Mouse (Mus musculus) left cerebral cortex, adult 6 months (tissue): ENCODE data around the gene Abracl. TPM values are rescaled to one million over a fixed set of nuclear protein-coding genes. Genes with fewer than 3 reads are reported as not detected.

Source experiments
- long read RNA-seq, 2 experiments: library from polyadenylated mRNA; unstranded; transcript quantifications; one replicate each; pipeline ENCODE4 v2.0.0; 2019 to 2020
- polyA plus RNA-seq: library from polyadenylated mRNA; unstranded; fragments of <200 nt; fragmentation: Nextera tagmentation; gene quantifications from 2 replicates; pipeline ENCODE4 v1.2.3, GENCODE M21; 2021

Abracl gene
- 35.0 and 39.5 TPM in 2 replicates for polyA plus RNA-seq
- long read RNA-seq, experiment 1, transcript Abracl-201 (3 exons, 846 nt), result major isoform, 15 of 16 reads
- long read RNA-seq, experiment 1, partial matches to known transcripts, result 0 of 16 reads
- long read RNA-seq, experiment 1, other reads (novel, unspliced or antisense), result 1 of 16 reads
- long read RNA-seq, experiment 2, transcript Abracl-201 (3 exons, 846 nt), result major isoform, 20 of 27 reads
- long read RNA-seq, experiment 2, partial matches to known transcripts, result 0 of 27 reads
- long read RNA-seq, experiment 2, other reads (novel, unspliced or antisense), result 2 of 27 reads

DNA sequence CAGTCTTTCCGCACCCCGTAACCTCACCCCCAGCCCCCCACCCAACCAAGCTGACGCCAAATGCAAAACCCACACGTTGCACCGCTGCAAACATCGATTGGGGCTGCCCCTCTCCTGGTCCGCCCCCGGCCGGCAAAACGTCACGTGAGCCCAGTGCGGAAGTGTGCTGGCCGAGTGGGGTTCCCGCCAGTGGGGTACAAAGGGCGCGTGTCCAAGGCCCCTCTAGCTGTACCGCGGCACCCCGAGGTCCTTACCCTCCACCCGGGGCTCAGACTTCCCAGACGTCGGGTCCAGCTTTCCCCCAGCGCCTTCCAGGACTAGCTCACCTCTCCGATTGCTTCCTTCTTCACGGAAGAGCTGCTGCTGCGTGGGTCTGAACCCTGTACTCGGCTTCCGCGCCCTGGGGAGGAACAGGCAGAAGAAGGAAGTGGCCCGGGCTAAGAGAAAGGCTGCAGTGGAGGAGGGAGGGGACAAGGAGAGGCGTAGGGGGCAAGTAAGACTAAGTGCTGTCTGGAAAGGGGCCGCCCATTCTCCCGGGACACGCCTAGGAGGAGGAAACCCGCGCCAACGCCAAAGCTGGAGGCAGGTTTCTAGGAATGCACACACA is at the start of gene Abracl:
Abracl (minus strand) TSS at position 548 of the 607 bp plus-strand sequence.

DNA sequence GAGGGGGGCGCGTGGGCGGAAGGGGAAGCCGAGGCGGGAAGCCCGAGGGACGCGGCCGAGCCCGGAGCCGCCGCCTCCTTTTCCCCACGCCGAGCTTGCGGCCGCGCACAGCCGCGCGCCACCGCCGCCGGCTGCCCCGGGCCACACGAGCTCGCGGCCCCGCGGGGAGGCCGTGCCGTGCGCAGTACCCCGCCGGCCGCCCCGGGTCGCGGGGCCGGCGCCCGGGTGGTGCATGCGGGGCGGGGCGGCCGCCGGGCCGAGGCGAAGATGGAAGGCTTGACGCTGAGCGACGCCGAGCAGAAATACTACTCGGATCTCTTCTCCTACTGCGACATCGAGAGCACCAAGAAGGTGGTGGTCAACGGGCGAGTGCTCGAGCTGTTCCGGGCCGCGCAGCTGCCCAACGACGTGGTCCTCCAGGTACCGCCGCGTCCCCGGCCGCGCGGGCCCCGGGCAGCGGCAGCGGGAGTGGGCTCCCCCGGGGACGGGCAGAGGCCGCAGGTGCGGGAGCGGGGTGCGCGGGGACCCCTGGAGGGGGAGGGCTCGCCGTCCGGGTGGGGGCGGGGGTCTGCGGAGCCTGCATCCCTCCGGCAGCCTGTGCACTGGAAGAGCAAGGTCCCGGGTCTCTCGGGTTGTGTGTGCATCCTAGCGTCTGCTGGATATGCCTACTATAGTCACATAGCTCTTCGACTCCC is 32.8 kb upstream of the Abracl start, which contains the start of gene Reps1:
Reps1 (plus strand) TSS at position 166 of the 695 bp plus-strand sequence.

Other genes starting within 250 kb of the Abracl start
- 0.83 and 1.3 TPM in 2 replicates for gene Txlnb, start 227.1 kb downstream of the Abracl start, polyA plus RNA-seq
- gene Heca, start 75.2 kb downstream of the Abracl start, polyA plus RNA-seq, result 2.0 and 2.6 TPM in 2 replicates
- 6.2 and 6.4 TPM in 2 replicates for gene Reps1, start 32.6 kb upstream of the Abracl start, polyA plus RNA-seq
- 0.15 TPM in 1 of 2 replicates, not detected in the other for gene Ect2l, start 187.6 kb upstream of the Abracl start, polyA plus RNA-seq
- 37.4 and 46.8 TPM in 2 replicates for gene Ccdc28a, start 211.7 kb upstream of the Abracl start, polyA plus RNA-seq